Mouse (Mus musculus) hindbrain, postnatal 0 days (tissue): ENCODE measurements at regions not wholly inside any gene's neighbourhood (a gene's known extent, or its start where the extent isn't known, plus 50 kb on each side); places are given as distances from the start of the nearest gene placed in this dataset.

Source experiments
- ATAC-seq: fragments of 200-750 bp; cut with Nextera tagmentation; 2 replicates; pipeline ENCODE4 v1.8.0; 2017; ENCODE audit warnings: mild to moderate bottlenecking, moderate TSS enrichment, moderate library complexity
- DNase-seq: peaks from one replicate; pipeline ENCODE4 v3.0.0-alpha.2; 2015; ENCODE audit warnings: low spot score
- H3K27ac ChIP-seq: fragments of 300-500 bp; sonication (generic); 2 replicates; pipeline ENCODE4 v1.5.1; 2014; ENCODE audit warnings: mild to moderate bottlenecking
- H3K27me3 ChIP-seq: fragments of 300-500 bp; sonication (generic); 2 replicates; pipeline ENCODE4 v1.6.1; 2014; ENCODE audit warnings: low read length, mixed read lengths; ENCODE audit not compliant: insufficient read depth
- H3K36me3 ChIP-seq: fragments of 300-500 bp; sonication (generic); 2 replicates; pipeline ENCODE4 v1.6.1; 2014; ENCODE audit warnings: low read length, mixed read lengths; ENCODE audit not compliant: insufficient read depth
- H3K4me1 ChIP-seq: fragments of 300-500 bp; sonication (generic); 2 replicates; pipeline ENCODE4 v1.6.1; 2014; ENCODE audit warnings: antibody characterized with exemption, low read length, mixed read lengths; ENCODE audit not compliant: insufficient read depth
- H3K4me2 ChIP-seq: fragments of 300-500 bp; sonication (generic); 2 replicates; pipeline ENCODE4 v1.6.1; 2014; ENCODE audit warnings: low read depth, mild to moderate bottlenecking, low read length, moderate library complexity, mixed read lengths
- H3K4me3 ChIP-seq: fragments of 300-500 bp; sonication (generic); 2 replicates; pipeline ENCODE4 v1.5.1; 2014; ENCODE audit warnings: low read length
- H3K9ac ChIP-seq: fragments of 300-500 bp; sonication (generic); replicated peaks from 2 replicates; pipeline ENCODE4 v1.6.1; 2014; ENCODE audit warnings: mild to moderate bottlenecking, low read length, moderate library complexity, mixed read lengths
- H3K9me3 ChIP-seq: fragments of 300-500 bp; sonication (generic); 2 replicates; pipeline ENCODE4 v1.6.1; 2016; ENCODE audit warnings: low read length, mixed read lengths
- CTCF ChIP-seq: IDR thresholded peaks from 2 replicates; pipeline ENCODE4 v1.5.1; 2016; ENCODE audit warnings: antibody characterized with exemption, control low read depth, low read depth
- WGBS: fragments of 180-500 bp; shearing (Covaris S2); extraction: QIAGEN DNeasy Blood & Tissue Kit; methylation state at CpG from one replicate; pipeline ENCODE4 v1.1.7; 2014; 5-methylcytosine and 5-hydroxymethylcytosine counted together

DNA sequence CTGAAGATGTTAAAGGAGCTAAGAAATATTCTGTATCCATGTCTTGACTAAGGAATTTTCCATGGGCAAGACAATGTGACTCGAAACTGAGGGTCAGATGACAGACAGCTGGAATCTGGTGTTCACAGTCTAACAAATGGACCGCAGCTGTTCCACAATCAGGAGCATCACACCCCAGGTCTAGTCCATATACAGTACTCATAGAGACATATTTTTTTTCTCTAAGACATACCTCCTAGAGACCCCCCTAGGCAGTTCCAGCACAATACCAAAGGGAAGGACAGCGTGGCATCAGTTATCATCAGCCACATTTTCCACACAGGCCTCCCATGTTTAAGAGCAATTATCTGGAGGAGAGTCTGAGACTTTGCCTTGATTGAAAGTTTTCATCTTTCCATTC is 878.8 kb downstream of the Stpg2 start:
- 91% methylated on average over 3 of the region's 3 CpGs for WGBS
- TF ChIP-seq CTCF: no peak
- H3K27me3 ChIP-seq: no peaks in the 10 kb centered on the region
- no peak overlapping the region for H3K4me3 ChIP-seq
- no peaks in the 10 kb centered on the region for H3K36me3 ChIP-seq
- H3K4me1 ChIP-seq: no peaks in the 10 kb centered on the region
- no peak overlapping the region for H3K9ac ChIP-seq
- no peaks in the 10 kb centered on the region for H3K9me3 ChIP-seq
- no peak overlapping the region for H3K27ac ChIP-seq
- no peak for DNase-seq
- no peak for ATAC-seq
- H3K4me2 ChIP-seq: no peak overlapping the region

DNA sequence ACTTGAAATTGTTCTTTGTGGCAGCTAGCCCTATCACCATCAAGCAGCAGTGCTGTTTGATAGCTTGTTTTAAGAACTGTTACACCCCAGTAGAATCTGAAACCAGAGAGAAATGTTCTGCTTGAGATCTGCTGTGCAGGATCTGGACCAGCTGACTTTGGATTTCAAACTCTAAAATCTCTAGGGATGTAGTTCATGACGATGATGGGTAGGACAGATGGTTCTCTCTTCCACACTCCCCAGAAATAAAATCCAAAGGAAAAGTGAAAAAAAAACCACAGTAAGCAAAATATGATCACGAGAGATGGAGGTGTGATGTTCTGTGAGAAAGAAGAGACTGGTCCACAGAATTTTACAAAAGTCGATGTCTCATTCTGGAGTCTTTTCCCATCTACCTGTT is 879.9 kb downstream of the Stpg2 start:
- H3K4me1 ChIP-seq: no peaks in the 10 kb centered on the region
- H3K27me3 ChIP-seq: no peaks in the 10 kb centered on the region
- TF ChIP-seq CTCF: no peak
- no peak for ATAC-seq
- no peak overlapping the region for H3K4me2 ChIP-seq
- no peak overlapping the region for H3K9ac ChIP-seq
- no peak for DNase-seq
- H3K4me3 ChIP-seq: no peak overlapping the region
- whole genome bisulfite sequencing: 89% methylated on average over 3 of the region's 3 CpGs
- no peak overlapping the region for H3K27ac ChIP-seq
- H3K9me3 ChIP-seq: no peaks in the 10 kb centered on the region
- no peaks in the 10 kb centered on the region for H3K36me3 ChIP-seq

DNA sequence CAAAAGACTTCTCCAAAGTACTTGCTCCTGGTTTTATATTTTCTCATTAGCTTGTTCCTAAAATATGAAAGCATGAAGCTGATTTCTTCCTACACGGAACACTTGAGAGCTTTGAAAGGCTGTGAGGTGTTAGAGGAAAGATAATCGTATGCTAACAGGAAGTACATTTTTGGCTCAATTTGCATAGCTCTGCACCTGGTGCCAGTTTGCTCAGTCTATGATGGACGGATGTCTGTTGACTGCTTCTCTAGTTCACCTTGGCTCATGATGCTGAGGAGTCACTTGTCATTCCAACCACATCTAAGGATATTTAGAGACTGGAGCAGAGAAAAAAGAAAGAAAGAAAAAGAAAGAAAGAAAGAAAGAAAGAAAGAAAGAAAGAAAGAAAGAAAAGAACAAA is 882.5 kb downstream of the Stpg2 start:
- H3K27me3 ChIP-seq: no peaks in the 10 kb centered on the region
- no peak overlapping the region for H3K27ac ChIP-seq
- H3K4me2 ChIP-seq: no peak overlapping the region
- H3K4me3 ChIP-seq: no peak overlapping the region
- TF ChIP-seq CTCF: no peak
- H3K9ac ChIP-seq: no peak overlapping the region
- H3K9me3 ChIP-seq: no peaks in the 10 kb centered on the region
- 84% methylated on average over 3 of the region's 3 CpGs for WGBS
- DNase-seq (no peak), ATAC-seq (no peak)
- no peaks in the 10 kb centered on the region for H3K4me1 ChIP-seq
- no peaks in the 10 kb centered on the region for H3K36me3 ChIP-seq

DNA sequence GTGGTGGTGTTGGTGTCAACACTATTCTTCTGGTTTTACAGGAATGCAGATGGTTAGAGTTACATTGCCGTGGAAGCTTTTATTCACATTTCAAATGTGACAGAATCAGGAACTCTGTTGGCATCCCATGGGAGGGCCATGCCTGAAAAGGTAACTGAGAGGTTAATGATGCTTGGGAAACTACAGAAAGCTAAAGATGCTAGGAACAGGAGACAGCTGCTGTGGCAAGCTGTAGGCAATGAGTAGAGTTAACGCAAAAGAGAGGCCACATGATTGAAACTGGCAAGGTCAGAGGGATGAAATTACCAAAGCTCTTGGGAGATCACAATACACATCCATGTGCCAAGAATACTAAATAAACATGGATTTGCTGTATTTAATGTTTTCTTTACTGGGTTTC is 886.4 kb downstream of the Stpg2 start:
- no peak overlapping the region for H3K4me2 ChIP-seq
- no peaks in the 10 kb centered on the region for H3K36me3 ChIP-seq
- H3K27me3 ChIP-seq: no peaks in the 10 kb centered on the region
- H3K9ac ChIP-seq: no peak overlapping the region
- no peak overlapping the region for H3K4me3 ChIP-seq
- TF ChIP-seq CTCF: no peak
- 62% methylated on average over 2 of the region's 2 CpGs for WGBS
- no peaks in the 10 kb centered on the region for H3K4me1 ChIP-seq
- ATAC-seq (no peak), DNase-seq (peak; percentile 8)
- no peaks in the 10 kb centered on the region for H3K9me3 ChIP-seq
- H3K27ac ChIP-seq: no peak overlapping the region

DNA sequence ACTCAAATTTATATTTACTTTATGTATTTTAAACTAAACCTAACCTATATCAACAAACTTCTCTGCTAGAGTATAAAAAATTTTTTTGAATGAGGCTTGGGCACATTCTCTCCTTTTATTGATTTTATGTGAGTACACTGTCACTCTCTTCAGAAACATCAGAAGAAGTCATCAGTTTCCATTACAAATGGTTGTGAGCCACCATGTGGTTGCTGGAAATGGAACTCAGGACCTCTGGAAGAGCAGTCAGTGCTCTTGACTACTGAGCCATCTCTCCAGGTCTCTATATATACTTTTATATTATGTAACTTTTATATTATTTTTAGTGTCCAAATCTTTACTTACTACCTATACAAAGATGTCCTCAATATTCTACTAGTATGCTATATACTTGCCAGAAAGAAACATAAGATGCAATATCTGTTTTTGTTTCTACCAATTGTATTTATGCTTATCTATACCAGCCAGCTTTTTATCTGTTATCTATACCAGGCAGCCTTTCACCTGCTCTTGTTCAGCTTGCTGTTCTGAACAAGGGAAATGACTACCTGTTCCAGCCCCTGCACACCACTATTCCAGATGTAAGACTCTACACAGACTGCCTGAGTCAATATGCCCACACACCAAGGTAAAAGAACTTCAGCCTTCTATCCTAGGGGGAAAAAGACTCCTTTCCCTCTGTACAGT is 891.5 kb downstream of the Stpg2 start:
- Histone ChIP-seq H3K4me3 (no peak overlapping the region), H3K9ac (no peak overlapping the region), H3K36me3 (no peaks in the 10 kb centered on the region), H3K27me3 (no peaks in the 10 kb centered on the region), H3K27ac (no peak overlapping the region), H3K9me3 (no peaks in the 10 kb centered on the region), H3K4me2 (no peak overlapping the region), H3K4me1 (no peaks in the 10 kb centered on the region)
- no peak for TF ChIP-seq CTCF
- no peak for ATAC-seq
- DNase-seq: no peak

DNA sequence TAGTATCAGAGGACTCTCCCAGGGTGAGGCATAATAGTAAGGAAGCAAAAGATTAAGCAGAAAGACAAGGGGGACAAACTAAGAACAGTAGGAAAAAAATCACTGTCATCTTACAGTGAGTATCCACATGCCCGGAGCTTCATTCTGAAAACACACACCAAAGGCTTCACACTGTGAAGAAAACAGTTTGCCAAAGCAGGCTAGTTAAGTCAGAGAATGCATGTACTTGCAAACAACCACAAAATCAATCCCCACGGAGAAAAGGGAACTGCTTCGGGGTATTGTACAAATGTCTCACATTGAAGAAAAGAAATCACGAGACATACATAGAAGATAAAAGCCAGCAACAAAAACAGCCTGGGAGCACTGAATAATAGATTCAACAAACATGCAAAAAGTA is 903.9 kb downstream of the Stpg2 start:
- Histone ChIP-seq H3K4me2 (no peak overlapping the region), H3K9me3 (no peaks in the 10 kb centered on the region), H3K27me3 (no peaks in the 10 kb centered on the region), H3K4me3 (no peak overlapping the region), H3K4me1 (no peaks in the 10 kb centered on the region), H3K36me3 (no peaks in the 10 kb centered on the region), H3K9ac (no peak overlapping the region), H3K27ac (no peak overlapping the region)
- peak; percentile 45 for DNase-seq
- 16% methylated on average over 4 of the region's 4 CpGs for WGBS
- no peak for ATAC-seq
- no peak for TF ChIP-seq CTCF

DNA sequence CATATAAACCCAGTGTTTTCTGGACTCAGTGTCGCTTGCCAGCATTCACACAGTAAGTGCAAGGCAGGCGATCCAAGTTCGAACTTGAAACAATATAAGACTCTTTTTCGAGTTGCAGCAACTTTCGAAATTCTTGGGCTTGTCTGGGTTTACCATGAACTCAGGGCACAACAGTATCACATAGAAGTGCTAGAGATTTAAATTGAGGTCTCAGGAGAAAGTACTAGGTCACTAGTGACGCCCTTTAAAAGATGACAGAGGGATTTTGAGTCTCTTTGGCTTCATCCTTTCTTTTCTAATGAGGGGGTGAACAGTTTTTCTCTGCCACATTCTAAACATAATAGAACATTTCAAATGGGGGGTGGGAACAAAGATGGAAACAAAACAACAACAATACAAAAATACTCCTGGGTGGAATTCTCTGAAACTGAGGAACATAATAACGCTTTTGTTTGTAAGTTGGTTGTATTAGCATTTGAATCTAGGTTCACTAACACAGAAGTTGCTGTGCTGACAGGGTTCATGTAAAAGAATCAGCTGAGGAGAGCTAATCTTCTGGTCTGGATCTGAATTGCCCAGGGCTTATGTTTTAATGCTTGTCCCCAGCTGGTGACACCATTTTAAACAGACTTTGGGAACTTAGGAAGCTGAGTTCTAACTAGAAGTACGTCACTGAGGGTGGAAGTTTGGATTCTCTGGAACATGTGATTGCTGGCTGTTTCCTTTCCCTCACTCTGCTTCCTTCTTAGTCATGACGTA is 906.1 kb downstream of the Stpg2 start:
- Histone ChIP-seq H3K27ac (no peak overlapping the region), H3K4me1 (no peaks in the 10 kb centered on the region), H3K27me3 (no peaks in the 10 kb centered on the region), H3K36me3 (no peaks in the 10 kb centered on the region), H3K4me2 (no peak overlapping the region), H3K4me3 (no peak overlapping the region), H3K9me3 (no peaks in the 10 kb centered on the region), H3K9ac (no peak overlapping the region)
- DNase-seq (no peak), ATAC-seq (no peak)
- no peak for TF ChIP-seq CTCF
- 68% methylated on average over 9 of the region's 9 CpGs for WGBS
